Mouse (Mus musculus) forebrain, embryonic 14.5 days (tissue): Measurements from ENCODE around the gene OR5BS1P. TPM values are rescaled to one million over a fixed set of nuclear protein-coding genes. Genes with fewer than 3 reads are reported as not detected.

Source experiments
- ATAC-seq: fragments of 200-750 bp; cut with Nextera tagmentation; 2 replicates; pipeline ENCODE4 v1.8.0; 2017; ENCODE audit warnings: mild to moderate bottlenecking, moderate library complexity
- DNase-seq: peaks from one replicate; pipeline ENCODE4 v3.0.0-alpha.2; 2015; ENCODE audit warnings: low spot score
- H3K27ac ChIP-seq: fragments of 300-500 bp; sonication (generic); 2 replicates; pipeline ENCODE4 v1.5.1; 2014; ENCODE audit warnings: low read depth, mild to moderate bottlenecking, control low read depth, low read length, moderate library complexity
- H3K27me3 ChIP-seq: fragments of 300-500 bp; sonication (generic); replicated peaks from 2 replicates; pipeline ENCODE4 v1.6.1; 2014; ENCODE audit warnings: low read length, control low read depth, mixed read lengths; ENCODE audit not compliant: control insufficient read depth, insufficient read depth
- H3K36me3 ChIP-seq: fragments of 300-500 bp; sonication (generic); 2 replicates; pipeline ENCODE4 v1.6.1; 2014; ENCODE audit warnings: low read length, control low read depth; ENCODE audit not compliant: control insufficient read depth, insufficient read depth
- H3K4me1 ChIP-seq: fragments of 300-500 bp; sonication (generic); 2 replicates; pipeline ENCODE4 v1.6.1; 2014; ENCODE audit warnings: antibody characterized with exemption, low read length, control low read depth; ENCODE audit not compliant: control insufficient read depth, insufficient read depth
- H3K4me2 ChIP-seq: fragments of 300-500 bp; sonication (generic); 2 replicates; pipeline ENCODE4 v1.6.1; 2014; ENCODE audit warnings: mild to moderate bottlenecking, control low read depth, low read length
- H3K4me3 ChIP-seq: fragments of 300-500 bp; sonication (generic); 2 replicates; pipeline ENCODE4 v1.5.1; 2014; ENCODE audit warnings: low read depth, low read length, control low read depth
- H3K9ac ChIP-seq: fragments of 300-500 bp; sonication (generic); 2 replicates; pipeline ENCODE4 v1.6.1; 2014; ENCODE audit warnings: mild to moderate bottlenecking, low read length, control low read depth, moderate library complexity
- H3K9me3 ChIP-seq: fragments of 300-500 bp; sonication (generic); replicated peaks from 2 replicates; pipeline ENCODE4 v1.6.1; 2016; ENCODE audit warnings: low read length, control low read depth, mixed read lengths; ENCODE audit not compliant: control insufficient read depth
- WGBS: fragments of 180-500 bp; shearing (Covaris S2); extraction: QIAGEN DNeasy Blood & Tissue Kit; methylation state at CpG from one replicate; pipeline ENCODE4 v1.1.7; 2014; 5-methylcytosine and 5-hydroxymethylcytosine counted together
- microRNA-seq: library from miRNA; unstranded; fragments of <30 nt; microRNA quantifications from one replicate; pipeline ENCODE4, GENCODE M21; 2016
- polyA plus RNA-seq: library from polyadenylated mRNA; unstranded; fragments of >200 nt; fragmentation: Nextera tagmentation; extraction: Ambion mirVana; gene quantifications from 2 replicates; pipeline ENCODE4 v1.2.1, GENCODE M21; 2014

Gene OR5BS1P
- polyA plus RNA-seq, 1 experiment from 2014 or later = not detected

GRCm38 (mm10) chr15:98521245-98521644, 51.5 kb downstream of the OR5BS1P start:
- 93% methylated on average over 3 of the region's 3 CpGs for WGBS
- H3K9me3 ChIP-seq = no peaks in the 10 kb centered on the region
- no peak overlapping the region for H3K4me3 ChIP-seq
- H3K9ac ChIP-seq = no peak overlapping the region
- H3K27ac ChIP-seq = no peak overlapping the region
- no peak for DNase-seq
- H3K27me3 ChIP-seq = no peaks in the 10 kb centered on the region
- no peak for ATAC-seq
- H3K4me2 ChIP-seq = no peak overlapping the region
- H3K36me3 ChIP-seq = peaks cover 85% of the 10 kb centered on the region
- no peaks in the 10 kb centered on the region for H3K4me1 ChIP-seq

- peaks cover 96% of the 10 kb centered on the region for H3K36me3 ChIP-seq
- 51% methylated on average over 5 of the region's 5 CpGs for WGBS
- ATAC-seq = no peak
Measured at GRCm38 (mm10) chr15:98526057-98526456, 56.4 kb downstream of the OR5BS1P start.

GRCm38 (mm10) chr15:98527056-98527771, 57.5 kb downstream of the OR5BS1P start:
- WGBS = 97% methylated on average over 5 of the region's 5 CpGs

More at GRCm38 (mm10) chr15:98526057-98526456, 56.4 kb downstream of the OR5BS1P start:
- Histone ChIP-seq H3K4me1 (no peaks in the 10 kb centered on the region), H3K9ac (no peak overlapping the region), H3K4me3 (no peak overlapping the region), H3K27ac (no peak overlapping the region), H3K4me2 (no peak overlapping the region), H3K27me3 (no peaks in the 10 kb centered on the region), H3K9me3 (no peaks in the 10 kb centered on the region)
- DNase-seq = peak; percentile 30

GRCm38 (mm10) chr15:98528066-98528563, 58.4 kb downstream of the OR5BS1P start:
- no peaks in the 10 kb centered on the region for H3K9me3 ChIP-seq
- H3K27me3 ChIP-seq = no peaks in the 10 kb centered on the region
- peaks cover 11% of the 10 kb centered on the region; the same call in 1 of the 2 replicates for H3K4me1 ChIP-seq
- no peak overlapping the region for H3K9ac ChIP-seq
- H3K4me3 ChIP-seq = no peak overlapping the region
- no peak for ATAC-seq
- H3K27ac ChIP-seq = no peak overlapping the region
- 86% methylated on average over 5 of the region's 5 CpGs for WGBS
- H3K36me3 ChIP-seq = peaks cover 89% of the 10 kb centered on the region
- no peak overlapping the region for H3K4me2 ChIP-seq
- DNase-seq = no peak

More at GRCm38 (mm10) chr15:98527056-98527771, 57.5 kb downstream of the OR5BS1P start:
- no peak overlapping the region for H3K27ac ChIP-seq
- H3K27me3 ChIP-seq = no peaks in the 10 kb centered on the region
- no peak overlapping the region for H3K4me3 ChIP-seq
- no peak for ATAC-seq
- H3K9ac ChIP-seq = no peak overlapping the region
- H3K4me2 ChIP-seq = no peak overlapping the region
- peaks cover 94% of the 10 kb centered on the region for H3K36me3 ChIP-seq
- H3K9me3 ChIP-seq = no peaks in the 10 kb centered on the region
- H3K4me1 ChIP-seq = peaks cover 4% of the 10 kb centered on the region; the same call in 1 of the 2 replicates
- no peak for DNase-seq

Small RNAs within 50 kb of the gene (microRNA-seq; reads per million reads assigned to microRNA genes)
- 1.3 reads per million, percentile 3 among the genes with 10 or more reads in this experiment for gene Mir1291

Other genes starting within 250 kb of the OR5BS1P start
- not detected in 2 replicates for gene Gm44579, start 248.9 kb upstream of the OR5BS1P start, polyA plus RNA-seq
- gene Olfr287, start 248.8 kb upstream of the OR5BS1P start, polyA plus RNA-seq = not detected in 2 replicates
- gene Olfr286, start 235.4 kb upstream of the OR5BS1P start, polyA plus RNA-seq = not detected in 2 replicates
- not detected in 2 replicates for gene H1fnt, start 212.6 kb upstream of the OR5BS1P start, polyA plus RNA-seq
- gene Zfp641, start 173.7 kb upstream of the OR5BS1P start, polyA plus RNA-seq = 2.8 and 3.7 TPM in 2 replicates
- gene Olfr285, start 152.5 kb upstream of the OR5BS1P start, polyA plus RNA-seq = not detected in 2 replicates
- gene Olfr284, start 128.9 kb upstream of the OR5BS1P start, polyA plus RNA-seq = not detected in 2 replicates
- gene Olfr283, start 89.0 kb upstream of the OR5BS1P start, polyA plus RNA-seq = not detected in 2 replicates
- gene Olfr282, start 38.7 kb upstream of the OR5BS1P start, polyA plus RNA-seq = not detected in 2 replicates
- not detected in 2 replicates for gene Olfr281, start 17.3 kb upstream of the OR5BS1P start, polyA plus RNA-seq
- not detected in 2 replicates for gene Lalba, start 12.8 kb downstream of the OR5BS1P start, polyA plus RNA-seq
- not detected in 2 replicates for gene Olfr279, start 22.5 kb downstream of the OR5BS1P start, polyA plus RNA-seq
- gene Kansl2, start 64.4 kb downstream of the OR5BS1P start, polyA plus RNA-seq = 134 and 135 TPM in 2 replicates
- 51.3 and 61.7 TPM in 2 replicates for gene Ccnt1, start 101.0 kb downstream of the OR5BS1P start, polyA plus RNA-seq
- not detected in 2 replicates for gene 4930415O20Rik, start 101.1 kb downstream of the OR5BS1P start, polyA plus RNA-seq
- gene Adcy6, start 140.2 kb downstream of the OR5BS1P start, polyA plus RNA-seq = 6.4 and 10.4 TPM in 2 replicates
- 75.9 and 95.4 TPM in 2 replicates for gene Cacnb3, start 160.9 kb downstream of the OR5BS1P start, polyA plus RNA-seq
- gene Ddx23, start 193.0 kb downstream of the OR5BS1P start, polyA plus RNA-seq = 18.2 and 24.3 TPM in 2 replicates
- 6.3 and 6.8 TPM in 2 replicates for gene Rnd1, start 207.6 kb downstream of the OR5BS1P start, polyA plus RNA-seq
- 3.2 and 3.3 TPM in 2 replicates for gene Ccdc65, start 238.3 kb downstream of the OR5BS1P start, polyA plus RNA-seq